Mouse (Mus musculus) midbrain, embryonic 11.5 days (tissue): ENCODE measurements around the gene Tcf12. TPM values are rescaled to one million over a fixed set of nuclear protein-coding genes. Genes with fewer than 3 reads are reported as not detected.
A peak's percentile ranks its signal among the peaks of the same experiment; 100 is the strongest.

Experiments used
- ATAC-seq: fragments of 200-750 bp; cut with Nextera tagmentation; 2 replicates; pipeline ENCODE4 v1.8.0; 2017; ENCODE audit warnings: moderate TSS enrichment, moderate library complexity; ENCODE audit not compliant: low FRiP score
- DNase-seq: peaks from one replicate; pipeline ENCODE4 v3.0.0; 2015; ENCODE audit warnings: low spot score; ENCODE audit errors: missing footprints
- H3K27ac ChIP-seq: fragments of 300-500 bp; sonication (generic); 2 replicates; pipeline ENCODE4 v1.5.1; 2014; ENCODE audit warnings: low read depth, low read length
- H3K27me3 ChIP-seq: fragments of 300-500 bp; sonication (generic); 2 replicates; pipeline ENCODE4 v1.6.1; 2014; ENCODE audit warnings: mild to moderate bottlenecking, low read length, moderate library complexity, mixed read lengths; ENCODE audit not compliant: control insufficient read depth, insufficient read depth
- H3K36me3 ChIP-seq: fragments of 300-500 bp; sonication (generic); 2 replicates; pipeline ENCODE4 v1.6.1; 2014; ENCODE audit warnings: mild to moderate bottlenecking, low read length, moderate library complexity, mixed read lengths; ENCODE audit not compliant: control insufficient read depth, insufficient read depth
- H3K4me1 ChIP-seq: fragments of 300-500 bp; sonication (generic); 2 replicates; pipeline ENCODE4 v1.6.1; 2014; ENCODE audit warnings: low read length; ENCODE audit not compliant: control insufficient read depth, insufficient read depth
- H3K4me2 ChIP-seq: fragments of 300-500 bp; sonication (generic); 2 replicates; pipeline ENCODE4 v1.6.1; 2014; ENCODE audit warnings: mild to moderate bottlenecking, moderate library complexity
- H3K4me3 ChIP-seq: fragments of 300-500 bp; sonication (generic); 2 replicates; pipeline ENCODE4 v1.5.1; 2014; ENCODE audit warnings: low read depth, low read length
- H3K9ac ChIP-seq: fragments of 300-500 bp; sonication (generic); 2 replicates; pipeline ENCODE4 v1.6.1; 2014; ENCODE audit warnings: low read length
- H3K9me3 ChIP-seq: fragments of 300-500 bp; sonication (generic); 2 replicates; pipeline ENCODE4 v1.6.1; 2016; ENCODE audit warnings: low read length; ENCODE audit not compliant: control insufficient read depth
- WGBS: fragments of 180-500 bp; shearing (Covaris S2); extraction: QIAGEN DNeasy Blood & Tissue Kit; methylation state at CpG from one replicate; pipeline ENCODE4 v1.1.7; 2014; 5-methylcytosine and 5-hydroxymethylcytosine counted together
- polyA plus RNA-seq: library from polyadenylated mRNA; unstranded; fragments of >200 nt; fragmentation: Nextera tagmentation; extraction: Ambion mirVana; gene quantifications from 2 replicates; pipeline ENCODE4 v1.2.1, GENCODE M21; 2014

Tcf12 gene
- polyA plus RNA-seq, 1 experiment from 2014 or later: 211 TPM

DNA sequence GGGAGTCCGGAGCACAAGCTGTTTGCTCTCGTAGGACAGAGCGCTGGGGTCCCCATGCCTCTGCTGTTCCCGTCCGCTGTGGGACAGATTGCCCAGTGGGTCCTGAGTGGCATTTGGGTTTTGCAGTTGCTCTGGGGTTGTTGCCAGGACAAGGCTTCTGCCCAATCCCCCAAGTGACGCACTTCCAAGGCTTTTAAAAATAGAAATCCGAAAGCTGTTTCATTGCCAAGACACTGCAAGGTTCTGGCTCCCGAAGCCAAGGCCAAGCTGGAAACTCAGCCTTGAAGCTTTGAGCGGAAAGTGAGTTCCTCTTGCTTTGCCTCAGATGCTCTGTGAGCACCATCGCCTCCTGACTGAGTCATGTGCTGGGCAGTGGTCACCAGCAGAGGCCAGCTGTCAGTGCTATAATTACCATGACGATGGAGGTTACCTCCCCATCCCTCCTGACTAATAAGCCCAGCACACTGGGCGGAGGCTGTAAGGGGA, 285.6 kb downstream of the Tcf12 start:
- WGBS: 79% methylated on average over 12 of the region's 12 CpGs
- Histone ChIP-seq H3K27ac (no peak overlapping the region), H3K9ac (no peak overlapping the region), H3K27me3 (no peaks in the 10 kb centered on the region), H3K9me3 (no peaks in the 10 kb centered on the region), H3K4me2 (no peak overlapping the region), H3K4me3 (no peak overlapping the region), H3K36me3 (no peaks in the 10 kb centered on the region), H3K4me1 (no peaks in the 10 kb centered on the region)
- no peak for ATAC-seq
- DNase-seq: no peak

DNA sequence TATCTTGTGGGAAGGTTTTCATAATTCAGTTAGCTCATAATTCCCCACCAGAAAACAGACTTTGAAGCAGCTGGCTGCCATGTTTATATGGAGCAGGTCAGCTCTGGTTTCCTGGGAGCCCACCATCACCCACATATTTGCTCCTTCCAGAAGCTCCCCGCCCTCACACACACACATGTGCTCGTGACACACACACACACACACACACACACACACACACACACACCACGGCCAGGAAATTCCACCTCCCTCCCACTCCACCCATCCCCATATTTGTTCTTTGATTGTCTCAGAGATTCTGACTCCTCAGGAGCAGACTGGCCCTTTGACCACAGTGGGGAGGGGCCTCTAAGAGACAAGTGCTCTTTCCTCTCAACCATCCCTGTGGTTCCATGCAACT, 289.7 kb downstream of the Tcf12 start:
- Histone ChIP-seq H3K4me2 (no peak overlapping the region), H3K36me3 (no peaks in the 10 kb centered on the region), H3K9ac (no peak overlapping the region), H3K9me3 (no peaks in the 10 kb centered on the region), H3K4me3 (no peak overlapping the region), H3K27me3 (no peaks in the 10 kb centered on the region), H3K27ac (no peak overlapping the region), H3K4me1 (no peaks in the 10 kb centered on the region)
- no peak for DNase-seq
- ATAC-seq: no peak
- WGBS: 87% methylated on average over 3 of the region's 3 CpGs

DNA sequence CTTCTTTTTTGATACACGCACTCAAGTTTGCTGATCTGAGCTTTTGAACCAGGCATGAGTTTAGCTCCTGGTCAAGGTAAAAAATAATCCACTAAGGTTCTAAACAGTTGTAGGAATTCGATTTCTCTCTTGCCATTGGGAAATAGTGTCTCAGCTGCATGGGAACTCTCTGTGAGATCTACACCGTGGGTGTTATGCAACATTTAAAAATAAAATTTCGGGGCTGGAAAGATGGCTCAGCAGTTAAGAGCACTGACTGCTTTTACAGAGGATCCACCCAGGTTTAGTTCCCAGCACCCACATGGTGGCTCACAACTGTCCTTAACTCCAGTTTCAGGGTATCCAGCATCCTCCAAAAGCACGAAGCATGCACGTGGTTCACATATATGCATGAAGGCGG, 293.2 kb downstream of the Tcf12 start:
- Histone ChIP-seq H3K9ac (no peak overlapping the region), H3K9me3 (no peaks in the 10 kb centered on the region), H3K4me1 (no peaks in the 10 kb centered on the region), H3K27ac (no peak overlapping the region), H3K27me3 (no peaks in the 10 kb centered on the region), H3K4me2 (no peak overlapping the region), H3K36me3 (no peaks in the 10 kb centered on the region), H3K4me3 (no peak overlapping the region)
- DNase-seq: no peak
- WGBS: 94% methylated on average over 7 of the region's 7 CpGs
- no peak for ATAC-seq

DNA sequence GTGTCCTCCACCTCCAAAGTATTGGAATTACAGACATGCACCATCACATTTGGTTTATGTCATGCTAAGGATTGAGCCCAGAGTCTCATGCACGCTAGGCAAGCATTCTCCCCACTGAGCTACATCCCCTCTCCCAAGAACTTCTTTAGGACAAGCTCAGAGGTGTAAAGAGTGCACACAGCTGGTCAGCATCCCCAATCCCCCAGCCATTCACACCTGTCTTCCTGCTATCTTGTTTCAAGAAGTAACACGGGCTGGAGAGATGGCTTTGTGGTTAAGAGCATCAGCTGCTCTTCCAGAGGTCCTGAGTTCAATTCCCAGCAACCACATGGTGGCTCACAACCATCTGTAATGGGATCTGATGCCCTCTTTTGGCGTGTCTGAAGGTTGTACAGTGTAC, 295.6 kb downstream of the Tcf12 start:
- peak; percentile 49 for DNase-seq
- no peaks in the 10 kb centered on the region for H3K9me3 ChIP-seq
- H3K27ac ChIP-seq: no peak overlapping the region
- H3K4me3 ChIP-seq: no peak overlapping the region
- no peaks in the 10 kb centered on the region for H3K27me3 ChIP-seq
- no peaks in the 10 kb centered on the region for H3K4me1 ChIP-seq
- no peak overlapping the region for H3K4me2 ChIP-seq
- H3K9ac ChIP-seq: no peak overlapping the region
- no peak for ATAC-seq
- 75% methylated on average over 3 of the region's 3 CpGs for WGBS
- no peaks in the 10 kb centered on the region for H3K36me3 ChIP-seq

DNA sequence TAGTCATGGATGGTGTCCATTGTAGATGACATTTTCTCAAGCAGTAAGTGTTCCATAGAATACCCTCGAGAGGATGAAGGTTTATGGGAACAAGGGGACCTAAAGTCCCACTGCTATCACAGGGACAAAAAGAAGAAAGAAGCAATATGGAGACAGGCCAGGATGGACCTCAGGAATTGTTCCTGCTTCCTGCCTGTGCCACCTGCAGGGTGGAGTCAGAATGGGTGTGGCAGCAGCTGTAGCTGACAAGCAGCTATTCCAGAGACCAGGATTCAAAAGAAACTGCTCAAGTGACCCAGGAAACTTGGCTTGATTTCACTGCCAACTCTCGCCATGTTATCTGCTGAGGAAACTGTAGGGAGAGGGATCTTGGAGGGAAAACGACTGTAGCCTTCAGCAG, 298.1 kb downstream of the Tcf12 start:
- Histone ChIP-seq H3K4me3 (no peak overlapping the region), H3K9me3 (no peaks in the 10 kb centered on the region), H3K36me3 (no peaks in the 10 kb centered on the region), H3K4me2 (no peak overlapping the region), H3K27me3 (no peaks in the 10 kb centered on the region; the same call in 1 of the 2 replicates), H3K9ac (no peak overlapping the region), H3K27ac (no peak overlapping the region), H3K4me1 (no peaks in the 10 kb centered on the region)
- DNase-seq (peak; percentile 54), ATAC-seq (no peak)
- 94% methylated on average over 3 of the region's 3 CpGs for WGBS

DNA sequence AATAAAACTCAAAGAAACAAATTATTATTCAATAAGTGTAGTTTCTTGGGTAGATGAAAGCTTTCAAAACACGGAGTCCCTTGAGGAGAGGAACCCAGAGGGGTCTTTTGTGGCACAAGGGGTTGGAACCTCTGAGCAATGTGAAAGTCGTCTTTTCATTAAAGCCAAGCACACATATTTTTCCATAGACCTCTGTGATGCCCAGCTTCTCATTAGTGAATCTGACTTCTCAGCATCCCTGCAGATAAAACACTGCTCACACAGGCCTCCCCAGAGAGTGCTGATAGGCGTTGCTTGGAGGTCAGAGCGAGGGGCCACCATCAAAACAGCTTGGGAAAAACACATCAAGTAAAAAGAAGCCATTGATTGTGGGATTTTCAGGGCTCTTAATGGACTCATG, 298.8 kb downstream of the Tcf12 start:
- ATAC-seq (no peak), DNase-seq (peak; percentile 76)
- WGBS: 69% methylated on average over 4 of the region's 4 CpGs
- no peaks in the 10 kb centered on the region; the same call in 1 of the 2 replicates for H3K27me3 ChIP-seq
- H3K27ac ChIP-seq: no peak overlapping the region
- no peaks in the 10 kb centered on the region for H3K36me3 ChIP-seq
- H3K4me1 ChIP-seq: no peaks in the 10 kb centered on the region
- H3K9ac ChIP-seq: no peak overlapping the region
- no peaks in the 10 kb centered on the region for H3K9me3 ChIP-seq
- H3K4me2 ChIP-seq: no peak overlapping the region
- H3K4me3 ChIP-seq: no peak overlapping the region

DNA sequence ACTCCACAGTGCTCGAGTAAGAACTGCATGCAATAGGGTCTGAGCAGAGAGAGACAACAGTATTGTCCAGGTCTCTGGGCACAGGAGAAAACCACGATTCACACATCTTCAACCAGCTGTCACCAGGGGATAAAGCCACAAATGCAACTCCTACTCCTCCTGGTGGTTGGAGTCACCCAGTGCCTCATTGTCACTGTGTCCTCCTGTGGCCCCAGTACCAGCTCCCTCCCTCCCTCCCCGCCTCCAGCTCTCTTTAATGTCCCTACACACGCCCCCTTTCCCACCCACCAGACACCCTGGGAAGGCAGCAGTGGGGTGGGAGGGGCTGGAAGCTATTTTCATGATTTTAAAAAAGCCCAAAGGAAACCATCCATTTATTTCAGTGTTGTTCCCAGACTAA, 299.3 kb downstream of the Tcf12 start:
- Histone ChIP-seq H3K4me2 (no peak overlapping the region), H3K9ac (no peak overlapping the region), H3K4me1 (no peaks in the 10 kb centered on the region), H3K27ac (no peak overlapping the region), H3K4me3 (no peak overlapping the region), H3K9me3 (no peaks in the 10 kb centered on the region), H3K27me3 (no peaks in the 10 kb centered on the region; the same call in 1 of the 2 replicates), H3K36me3 (no peaks in the 10 kb centered on the region)
- DNase-seq (no peak), ATAC-seq (no peak)
- WGBS: 33% methylated on average over 4 of the region's 4 CpGs

DNA sequence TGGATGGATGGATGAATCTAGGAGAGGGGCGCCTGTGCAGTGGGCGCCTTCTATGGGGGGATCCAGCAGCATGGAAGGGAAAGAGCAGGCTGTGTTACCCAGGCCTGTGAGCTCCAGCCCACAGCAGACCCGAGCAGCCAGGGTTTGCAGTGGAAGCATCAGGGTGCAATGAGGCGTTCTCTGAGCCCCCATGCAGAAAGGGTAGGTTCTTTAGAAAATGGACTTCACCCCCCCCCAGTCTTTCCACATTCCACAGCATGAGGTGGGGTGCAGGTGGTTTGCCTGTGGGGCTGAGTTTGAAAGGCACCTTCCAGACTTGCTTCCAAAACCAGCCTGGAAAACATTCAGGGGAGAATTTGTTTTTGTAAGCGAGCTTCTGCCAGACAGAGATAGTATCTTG, 300.3 kb downstream of the Tcf12 start:
- no peak overlapping the region for H3K9ac ChIP-seq
- WGBS: 75% methylated on average over 5 of the region's 5 CpGs
- H3K27ac ChIP-seq: no peak overlapping the region
- H3K36me3 ChIP-seq: no peaks in the 10 kb centered on the region
- no peaks in the 10 kb centered on the region; the same call in 1 of the 2 replicates for H3K27me3 ChIP-seq
- peak; percentile 19 for DNase-seq
- no peak overlapping the region for H3K4me3 ChIP-seq
- no peak overlapping the region for H3K4me2 ChIP-seq
- no peaks in the 10 kb centered on the region for H3K9me3 ChIP-seq
- no peak for ATAC-seq
- H3K4me1 ChIP-seq: no peaks in the 10 kb centered on the region

DNA sequence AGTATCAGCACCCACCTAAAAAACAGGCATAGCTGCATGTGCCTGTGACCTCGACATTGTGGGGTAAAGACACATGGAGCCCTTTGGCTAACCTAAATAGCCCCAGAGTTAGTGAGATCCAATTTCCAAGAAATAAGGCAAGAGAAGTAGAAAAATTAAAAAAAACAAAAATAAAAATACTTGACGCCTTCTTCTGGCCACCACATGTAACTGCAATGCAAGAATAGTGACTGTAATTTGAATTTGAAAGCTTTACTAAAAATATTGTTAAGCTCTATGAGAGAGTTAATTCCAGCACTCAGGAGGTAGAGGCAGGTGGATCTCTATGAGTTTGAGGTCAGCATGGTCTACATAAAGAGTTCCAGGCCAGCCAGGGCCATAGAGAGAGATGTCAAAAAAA, 300.9 kb downstream of the Tcf12 start:
- Histone ChIP-seq H3K4me2 (no peak overlapping the region), H3K27me3 (no peaks in the 10 kb centered on the region; the same call in 1 of the 2 replicates), H3K36me3 (no peaks in the 10 kb centered on the region), H3K9me3 (no peaks in the 10 kb centered on the region), H3K27ac (no peak overlapping the region), H3K4me1 (no peaks in the 10 kb centered on the region), H3K4me3 (no peak overlapping the region), H3K9ac (no peak overlapping the region)
- 84% methylated on average over 2 of the region's 2 CpGs for WGBS
- no peak for ATAC-seq
- DNase-seq: peak; percentile 41
